Mouse (Mus musculus) spleen, adult 2 months (tissue): ENCODE measurements around the gene Gpha2.

Source experiments
- CTCF ChIP-seq: fragments of 200-500 bp; IDR thresholded peaks from 2 replicates; pipeline ENCODE4 v1.5.1; 2011; ENCODE audit warnings: mild to moderate bottlenecking, inconsistent platforms; ENCODE audit not compliant: insufficient read depth, insufficient read length, insufficient replicate concordance; ENCODE audit errors: extremely low read depth
- POLR2A ChIP-seq: fragments of 200-500 bp; IDR thresholded peaks from 2 replicates; pipeline ENCODE4 v1.6.1; 2011; ENCODE audit warnings: low read depth, low read length, inconsistent platforms

DNA sequence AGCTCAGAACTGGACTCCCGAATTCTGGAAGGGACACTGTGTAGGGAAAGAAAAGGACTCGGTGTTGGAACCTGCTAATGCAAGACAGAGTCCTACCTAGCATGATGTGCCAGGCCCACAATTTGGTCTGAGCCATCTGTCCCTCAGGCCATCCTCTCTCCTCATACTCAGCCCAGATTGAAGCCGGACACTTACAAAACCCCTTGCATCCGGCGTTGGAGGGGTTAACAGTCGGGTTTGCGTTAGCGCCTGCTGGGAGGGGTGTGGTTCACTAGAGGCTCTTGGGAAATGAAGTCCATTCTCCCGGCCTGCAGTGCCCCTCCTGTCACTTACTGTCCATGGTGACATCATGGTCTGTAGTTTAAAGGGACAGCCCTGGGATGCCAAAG is 9.9 kb downstream of the Gpha2 start:
- TF ChIP-seq CTCF (no peak), POLR2A (no peak; the same call in 1 of the 2 replicates)
